Mouse (Mus musculus): ENCODE results near the gene Ppp1r9a. TPM values are rescaled to one million over a fixed set of nuclear protein-coding genes. Genes with fewer than 3 reads are reported as not detected.
"Not testable (repeated sequence)": the region's sequence is repeated elsewhere in the genome, so short reads cannot be mapped to it uniquely, and the experiment has no call there.

Gene Ppp1r9a
- polyA plus RNA-seq, 1 experiment from 2014 or later, result 37.4 TPM

DNA sequence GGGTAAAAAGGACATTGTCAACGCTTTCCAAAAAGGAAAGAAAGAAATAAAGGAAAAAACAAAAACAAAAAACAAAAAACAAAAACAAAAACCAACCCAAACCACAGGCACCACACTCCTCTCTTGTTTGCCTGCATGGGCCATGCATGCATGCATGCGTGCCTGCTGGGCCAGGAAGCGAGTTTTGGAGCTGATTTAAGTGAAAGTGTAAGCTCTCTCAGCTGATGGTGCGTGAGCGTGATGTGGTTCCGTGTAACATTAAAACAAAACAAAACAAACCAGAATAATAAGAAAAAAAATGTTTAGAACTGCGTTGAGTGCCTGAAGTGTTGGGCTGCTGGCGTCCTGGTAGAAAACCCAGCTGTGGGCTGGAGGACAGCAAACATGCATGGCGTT, 1.3 kb downstream of the Ppp1r9a start:
- WGBS, result 2% methylated on average over 9 of the region's 9 CpGs
- peak overlapping the region; percentile 67 for H3K4me2 ChIP-seq (ENCODE audit: low read length)
- peak overlapping the region; percentile 98 for H3K27ac ChIP-seq (ENCODE audit: low read length)
- peaks cover 36% of the 10 kb centered on the region for H3K4me1 ChIP-seq (ENCODE audit: control insufficient read depth, insufficient read depth, low read length)
- H3K27me3 ChIP-seq (ENCODE audit: control insufficient read depth, insufficient read depth, low read depth, low read length), result no peaks in the 10 kb centered on the region
- ATAC-seq, result peak; percentile 41; the same call in 1 of the 2 replicates
- no peaks in the 10 kb centered on the region for H3K36me3 ChIP-seq (ENCODE audit: control insufficient read depth, insufficient read depth, low read length)
- no peaks in the 10 kb centered on the region for H3K9me3 ChIP-seq (replicated peaks; ENCODE audit: control insufficient read depth, low read length, poor library complexity, severe bottlenecking)
- H3K9ac ChIP-seq (ENCODE audit: low read depth, low read length), result peak overlapping the region; percentile 98
- peak overlapping the region; percentile 81 for H3K4me3 ChIP-seq (ENCODE audit: low read depth, low read length)

DNA sequence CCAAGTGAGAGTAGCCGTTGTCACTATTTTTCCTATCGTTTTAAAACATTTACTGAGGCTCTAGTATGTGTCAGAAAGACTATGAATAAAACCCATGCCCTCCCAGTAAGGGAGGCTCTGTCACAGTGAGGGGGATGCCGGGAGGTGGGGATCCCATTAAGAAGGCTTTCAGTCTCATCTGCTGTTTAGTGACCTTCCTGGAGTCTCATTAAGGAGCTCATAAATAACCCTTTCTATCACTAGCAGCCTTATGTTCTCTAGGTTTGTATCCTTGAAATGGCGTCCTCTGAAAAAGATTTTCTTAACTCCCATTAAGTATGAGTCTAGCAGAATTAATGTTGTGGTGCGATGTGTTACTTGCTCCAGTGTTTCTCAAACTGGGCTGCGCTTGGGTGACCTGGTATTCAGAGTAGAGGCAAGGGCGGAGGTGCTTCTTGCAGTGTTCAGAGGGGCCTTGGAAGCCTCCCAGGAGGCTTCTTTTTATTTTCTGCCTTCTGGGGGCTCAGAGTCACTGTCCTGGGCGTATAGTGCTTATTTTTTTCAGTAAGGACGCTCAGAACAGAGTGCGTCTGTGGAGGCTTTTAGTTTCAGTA, 7.4 kb downstream of the Ppp1r9a start:
- peaks cover 35% of the 10 kb centered on the region for H3K4me1 ChIP-seq (ENCODE audit: control insufficient read depth, insufficient read depth, low read length)
- no peak overlapping the region for H3K4me2 ChIP-seq (ENCODE audit: low read length)
- no peak for ATAC-seq
- H3K9me3 ChIP-seq (replicated peaks; ENCODE audit: control insufficient read depth, low read length, poor library complexity, severe bottlenecking), result no peaks in the 10 kb centered on the region
- no peaks in the 10 kb centered on the region for H3K36me3 ChIP-seq (ENCODE audit: control insufficient read depth, insufficient read depth, low read length)
- no peak overlapping the region for H3K27ac ChIP-seq (ENCODE audit: low read length)
- 0 out of 2 replicates have a peak overlapping the region, but pooled peaks have one; percentile 20 for H3K9ac ChIP-seq (ENCODE audit: low read depth, low read length)
- WGBS, result 32% methylated on average over 10 of the region's 10 CpGs
- H3K27me3 ChIP-seq (ENCODE audit: control insufficient read depth, insufficient read depth, low read depth, low read length), result no peaks in the 10 kb centered on the region
- no peak overlapping the region for H3K4me3 ChIP-seq (ENCODE audit: low read depth, low read length)

DNA sequence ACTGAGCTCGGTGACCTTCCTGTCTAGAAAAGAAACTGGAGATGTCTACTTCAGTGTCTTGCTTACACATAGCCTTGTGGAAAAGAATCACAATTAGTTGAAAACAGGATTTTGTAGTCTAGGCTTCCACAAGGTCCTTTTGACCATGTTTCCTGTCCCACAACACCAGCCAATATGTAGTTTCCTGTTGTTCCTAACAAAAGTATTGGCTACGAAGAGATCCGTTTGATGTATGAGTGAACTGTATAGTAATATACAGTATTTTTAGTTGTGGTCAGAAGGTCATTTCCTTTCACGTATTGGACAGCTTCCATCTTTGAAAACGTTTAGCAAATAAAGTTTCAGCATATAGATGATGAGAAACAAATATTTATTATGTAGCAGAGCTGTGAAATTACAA, 15.8 kb downstream of the Ppp1r9a start:
- H3K9me3 ChIP-seq (replicated peaks; ENCODE audit: control insufficient read depth, low read length, poor library complexity, severe bottlenecking), result no peaks in the 10 kb centered on the region
- no peak overlapping the region for H3K27ac ChIP-seq (ENCODE audit: low read length)
- H3K4me1 ChIP-seq (ENCODE audit: control insufficient read depth, insufficient read depth, low read length), result no peaks in the 10 kb centered on the region
- no peaks in the 10 kb centered on the region for H3K36me3 ChIP-seq (ENCODE audit: control insufficient read depth, insufficient read depth, low read length)
- no peaks in the 10 kb centered on the region for H3K27me3 ChIP-seq (ENCODE audit: control insufficient read depth, insufficient read depth, low read depth, low read length)
- WGBS, result 95% methylated on average over 5 of the region's 5 CpGs
- no peak overlapping the region for H3K4me2 ChIP-seq (ENCODE audit: low read length)
- no peak overlapping the region for H3K4me3 ChIP-seq (ENCODE audit: low read depth, low read length)
- H3K9ac ChIP-seq (ENCODE audit: low read depth, low read length), result no peak overlapping the region
- ATAC-seq, result no peak

DNA sequence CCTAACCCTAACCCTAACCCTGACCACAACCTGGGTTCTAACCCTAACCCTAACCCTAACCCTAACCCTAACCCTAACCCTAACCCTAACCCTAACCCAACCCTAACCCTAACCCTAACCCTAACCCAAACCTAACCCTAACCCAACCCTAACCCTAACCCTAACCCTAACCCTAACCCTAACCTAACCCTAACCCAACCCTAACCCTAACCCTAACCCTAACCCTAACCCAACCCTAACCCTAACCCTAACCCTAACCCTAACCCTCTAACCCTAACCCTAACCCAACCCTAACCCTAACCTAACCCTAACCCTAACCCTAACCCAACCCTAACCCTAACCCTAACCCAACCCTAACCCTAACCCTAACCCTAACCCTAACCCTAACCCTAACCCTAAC, 21.1 kb downstream of the Ppp1r9a start:
- not testable (repeated sequence) for H3K36me3 ChIP-seq (ENCODE audit: control insufficient read depth, insufficient read depth, low read length); ATAC-seq; H3K4me2 ChIP-seq (ENCODE audit: low read length); H3K4me3 ChIP-seq (ENCODE audit: low read depth, low read length); H3K27ac ChIP-seq (ENCODE audit: low read length); H3K4me1 ChIP-seq (ENCODE audit: control insufficient read depth, insufficient read depth, low read length); H3K9ac ChIP-seq (ENCODE audit: low read depth, low read length); H3K27me3 ChIP-seq (ENCODE audit: control insufficient read depth, insufficient read depth, low read depth, low read length); H3K9me3 ChIP-seq (replicated peaks; ENCODE audit: control insufficient read depth, low read length, poor library complexity, severe bottlenecking)

DNA sequence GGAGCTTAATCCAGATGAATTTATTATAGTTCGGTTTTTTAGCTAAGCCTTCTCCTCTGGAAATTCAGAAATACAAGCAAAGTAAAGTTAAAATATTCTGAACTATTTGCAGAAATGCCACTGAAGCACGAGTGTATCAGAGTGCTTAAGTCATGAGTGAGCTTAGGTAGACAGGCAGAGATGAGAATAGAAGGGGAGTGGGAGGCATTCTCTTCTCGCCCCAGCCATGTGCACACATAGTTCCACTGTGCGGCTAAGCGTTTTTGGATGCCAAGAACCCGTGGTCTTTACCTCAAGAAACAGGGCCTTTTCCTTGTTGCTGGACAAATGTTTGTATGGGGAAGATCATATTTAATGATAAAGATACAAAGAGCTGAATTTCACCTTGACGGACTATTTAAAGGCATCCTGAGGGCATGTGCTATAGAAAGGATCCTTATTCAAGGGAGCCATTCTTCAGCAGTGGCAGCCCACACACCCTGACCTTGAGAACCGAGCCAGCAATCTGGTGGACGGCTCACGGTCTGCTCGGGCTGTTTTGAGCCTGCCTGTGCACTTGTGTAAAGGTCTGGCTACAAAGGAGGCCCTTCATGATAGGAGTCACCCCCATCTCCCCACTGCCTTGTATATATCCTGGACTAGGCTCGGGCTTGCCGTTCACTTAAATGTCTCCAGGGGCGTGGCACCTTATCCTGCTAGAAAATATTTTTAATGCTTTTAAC, 23.4 kb downstream of the Ppp1r9a start:
- no peaks in the 10 kb centered on the region for H3K4me1 ChIP-seq (ENCODE audit: control insufficient read depth, insufficient read depth, low read length)
- H3K4me3 ChIP-seq (ENCODE audit: low read depth, low read length), result no peak overlapping the region
- H3K9me3 ChIP-seq (replicated peaks; ENCODE audit: control insufficient read depth, low read length, poor library complexity, severe bottlenecking), result no peaks in the 10 kb centered on the region
- H3K27me3 ChIP-seq (ENCODE audit: control insufficient read depth, insufficient read depth, low read depth, low read length), result no peaks in the 10 kb centered on the region
- 80% methylated on average over 14 of the region's 14 CpGs for WGBS
- no peak for ATAC-seq
- H3K9ac ChIP-seq (ENCODE audit: low read depth, low read length), result no peak overlapping the region
- no peaks in the 10 kb centered on the region for H3K36me3 ChIP-seq (ENCODE audit: control insufficient read depth, insufficient read depth, low read length)
- H3K4me2 ChIP-seq (ENCODE audit: low read length), result no peak overlapping the region
- no peak overlapping the region for H3K27ac ChIP-seq (ENCODE audit: low read length)

DNA sequence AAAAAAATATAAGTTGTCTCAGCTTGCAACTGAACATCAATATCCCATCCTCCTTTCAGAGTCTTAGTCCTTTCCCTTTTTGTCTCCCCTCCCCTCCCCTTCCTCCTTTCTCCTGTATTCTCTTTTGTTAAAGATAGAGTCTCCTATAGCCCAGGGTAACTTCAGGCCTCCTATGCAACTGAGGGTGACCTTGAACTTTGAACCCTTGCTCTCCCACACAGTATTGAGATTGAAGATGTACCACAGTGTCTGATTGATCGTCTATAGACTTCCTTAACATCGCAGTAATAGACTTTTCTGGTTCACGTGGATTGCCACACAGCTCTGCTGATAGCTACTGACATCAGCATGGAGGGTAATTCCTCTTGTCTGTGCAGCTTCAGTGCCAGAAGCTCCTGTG, 27.6 kb downstream of the Ppp1r9a start:
- Histone ChIP-seq H3K36me3 (ENCODE audit: control insufficient read depth, insufficient read depth, low read length) (no peaks in the 10 kb centered on the region), H3K9me3 (replicated peaks; ENCODE audit: control insufficient read depth, low read length, poor library complexity, severe bottlenecking) (no peaks in the 10 kb centered on the region), H3K4me2 (ENCODE audit: low read length) (no peak overlapping the region), H3K9ac (ENCODE audit: low read depth, low read length) (no peak overlapping the region), H3K4me1 (ENCODE audit: control insufficient read depth, insufficient read depth, low read length) (no peaks in the 10 kb centered on the region), H3K27ac (ENCODE audit: low read length) (no peak overlapping the region), H3K4me3 (ENCODE audit: low read depth, low read length) (no peak overlapping the region), H3K27me3 (ENCODE audit: control insufficient read depth, insufficient read depth, low read depth, low read length) (no peaks in the 10 kb centered on the region)
- WGBS, result 86% methylated on average over 3 of the region's 3 CpGs
- no peak for ATAC-seq

DNA sequence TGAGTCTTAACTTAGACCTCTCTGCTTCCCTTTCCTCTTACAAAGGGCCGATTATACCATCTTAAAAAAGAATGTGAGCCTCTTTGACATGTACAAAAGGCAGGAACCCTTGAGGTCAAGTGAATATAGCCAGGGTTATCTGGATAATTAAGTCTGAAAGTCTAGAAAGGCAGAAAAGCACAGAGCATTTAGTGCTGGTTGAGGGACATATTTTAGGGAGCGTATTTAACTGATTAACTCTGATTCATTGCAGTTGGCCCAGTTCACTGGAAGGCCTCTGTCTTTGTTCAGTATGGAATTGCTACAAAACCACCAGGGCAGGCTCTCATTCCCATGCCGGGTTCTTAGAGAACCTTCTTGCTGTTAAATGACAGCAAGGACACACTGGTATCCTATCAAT, 36.2 kb downstream of the Ppp1r9a start:
- H3K27me3 ChIP-seq (ENCODE audit: control insufficient read depth, insufficient read depth, low read depth, low read length), result no peaks in the 10 kb centered on the region
- H3K27ac ChIP-seq (ENCODE audit: low read length), result no peak overlapping the region
- H3K9me3 ChIP-seq (replicated peaks; ENCODE audit: control insufficient read depth, low read length, poor library complexity, severe bottlenecking), result no peaks in the 10 kb centered on the region
- no peaks in the 10 kb centered on the region; the same call in 1 of the 2 replicates for H3K4me1 ChIP-seq (ENCODE audit: control insufficient read depth, insufficient read depth, low read length)
- ATAC-seq, result no peak
- no peak overlapping the region for H3K4me3 ChIP-seq (ENCODE audit: low read depth, low read length)
- no peak overlapping the region for H3K9ac ChIP-seq (ENCODE audit: low read depth, low read length)
- no peaks in the 10 kb centered on the region for H3K36me3 ChIP-seq (ENCODE audit: control insufficient read depth, insufficient read depth, low read length)
- WGBS, result 26% methylated on average over 3 of the region's 3 CpGs
- no peak overlapping the region for H3K4me2 ChIP-seq (ENCODE audit: low read length)

DNA sequence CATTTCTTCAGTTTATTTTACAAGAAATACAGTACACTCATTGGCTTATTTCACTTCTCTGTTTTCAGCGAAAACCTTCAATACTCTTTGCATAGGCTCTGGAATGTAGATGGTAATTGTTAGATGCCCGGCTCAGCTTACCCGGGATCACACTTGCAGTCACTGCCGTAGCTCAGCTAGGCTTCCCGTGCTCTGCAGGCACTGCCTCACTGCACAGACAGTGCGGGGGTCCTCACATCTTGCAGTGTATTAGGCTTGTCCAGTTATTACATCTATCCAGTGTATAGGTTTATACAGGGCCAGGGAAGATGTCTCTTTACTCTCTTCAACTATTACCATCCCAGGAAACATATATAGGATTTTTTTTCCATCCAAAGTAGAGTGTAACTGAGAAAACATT, 37.4 kb downstream of the Ppp1r9a start:
- H3K9ac ChIP-seq (ENCODE audit: low read depth, low read length), result no peak overlapping the region
- no peak for ATAC-seq
- H3K4me3 ChIP-seq (ENCODE audit: low read depth, low read length), result no peak overlapping the region
- WGBS, result 60% methylated on average over 6 of the region's 6 CpGs
- no peak overlapping the region for H3K27ac ChIP-seq (ENCODE audit: low read length)
- H3K27me3 ChIP-seq (ENCODE audit: control insufficient read depth, insufficient read depth, low read depth, low read length), result no peaks in the 10 kb centered on the region
- no peaks in the 10 kb centered on the region for H3K36me3 ChIP-seq (ENCODE audit: control insufficient read depth, insufficient read depth, low read length)
- H3K4me1 ChIP-seq (ENCODE audit: control insufficient read depth, insufficient read depth, low read length), result no peaks in the 10 kb centered on the region; the same call in 1 of the 2 replicates
- H3K4me2 ChIP-seq (ENCODE audit: low read length), result no peak overlapping the region
- H3K9me3 ChIP-seq (replicated peaks; ENCODE audit: control insufficient read depth, low read length, poor library complexity, severe bottlenecking), result no peaks in the 10 kb centered on the region

DNA sequence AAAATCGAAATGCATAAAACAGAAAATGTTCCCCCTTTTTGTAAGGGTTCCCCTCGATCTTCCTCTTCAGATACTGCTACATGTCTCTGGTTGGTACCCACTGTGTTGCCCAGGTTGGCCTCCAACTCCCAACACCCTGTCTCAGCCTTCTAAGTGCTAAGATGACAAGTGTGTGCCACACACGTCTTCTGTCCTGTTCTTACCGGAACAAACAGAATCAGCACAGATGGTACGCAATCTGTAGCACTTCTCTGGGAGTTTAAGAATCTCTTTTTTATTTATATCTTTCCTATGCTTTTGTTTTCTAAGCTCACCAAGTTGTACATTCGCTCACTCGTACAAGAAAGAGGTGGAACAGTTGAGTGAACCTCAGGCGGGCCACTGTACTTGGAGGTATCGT, 37.9 kb downstream of the Ppp1r9a start:
- Histone ChIP-seq H3K36me3 (ENCODE audit: control insufficient read depth, insufficient read depth, low read length) (no peaks in the 10 kb centered on the region), H3K4me2 (ENCODE audit: low read length) (no peak overlapping the region), H3K4me3 (ENCODE audit: low read depth, low read length) (no peak overlapping the region), H3K27me3 (ENCODE audit: control insufficient read depth, insufficient read depth, low read depth, low read length) (no peaks in the 10 kb centered on the region), H3K4me1 (ENCODE audit: control insufficient read depth, insufficient read depth, low read length) (no peaks in the 10 kb centered on the region; the same call in 1 of the 2 replicates), H3K27ac (ENCODE audit: low read length) (no peak overlapping the region), H3K9ac (ENCODE audit: low read depth, low read length) (no peak overlapping the region), H3K9me3 (replicated peaks; ENCODE audit: control insufficient read depth, low read length, poor library complexity, severe bottlenecking) (no peaks in the 10 kb centered on the region)
- no peak for ATAC-seq
- WGBS, result 92% methylated on average over 9 of the region's 9 CpGs

Measured in midbrain, embryonic 16.5 days (tissue).